Mouse (Mus musculus): Measurements from ENCODE around the gene Pla2g6.

Gene Pla2g6

GRCm38 (mm10) chr15:79243234-79244042 lies 84.8 kb downstream of the Pla2g6 start:
- DNase-seq (ENCODE audit: low read depth in 1 of 2, low spot score in 2 of 2), result peak; percentile 83 to 86

- DNase-seq (ENCODE audit: low read depth in 1 of 2, low spot score in 2 of 2), result no peak
Measured at GRCm38 (mm10) chr15:79242574-79243233, 85.5 kb downstream of the Pla2g6 start.

GRCm38 (mm10) chr15:79238036-79238435 lies 90.2 kb downstream of the Pla2g6 start:
- no peak for DNase-seq (ENCODE audit: low read depth in 1 of 2, low spot score in 2 of 2)

Data from monocyte, adult 2 months (primary cell).